Mouse (Mus musculus): Measurements from ENCODE around the gene Itga3.
"Not testable (repeated sequence)": the region's sequence is repeated elsewhere in the genome, so short reads cannot be mapped to it uniquely, and the experiment has no call there.

The Itga3 gene

GRCm38 (mm10) chr11:95032945-95033344 is 43.7 kb downstream of the Itga3 start:
- no peak for DNase-seq (ENCODE audit: low spot score)

- DNase-seq (ENCODE audit: low spot score): no peak
Observed at GRCm38 (mm10) chr11:95027850-95028470, 48.6 kb downstream of the Itga3 start.

GRCm38 (mm10) chr11:95026849-95027248 is 49.8 kb downstream of the Itga3 start:
- DNase-seq (ENCODE audit: low spot score): no peak

- DNase-seq (ENCODE audit: low spot score): no peak
Observed at GRCm38 (mm10) chr11:95026090-95026542, 50.5 kb downstream of the Itga3 start.

- no peak for DNase-seq (ENCODE audit: low spot score)
Observed at GRCm38 (mm10) chr11:95025227-95026012, 51.2 kb downstream of the Itga3 start.

- DNase-seq (ENCODE audit: low spot score): no peak
Observed at GRCm38 (mm10) chr11:95024439-95025184, 52.0 kb downstream of the Itga3 start.

GRCm38 (mm10) chr11:95023481-95023880 is 53.1 kb downstream of the Itga3 start:
- DNase-seq (ENCODE audit: low spot score): no peak

- DNase-seq (ENCODE audit: low spot score): no peak
Observed at GRCm38 (mm10) chr11:95022237-95022992, 54.2 kb downstream of the Itga3 start.

- DNase-seq (ENCODE audit: low spot score): no peak
Observed at GRCm38 (mm10) chr11:95015484-95015883, 61.1 kb downstream of the Itga3 start.

GRCm38 (mm10) chr11:95012487-95012886 is 64.1 kb downstream of the Itga3 start:
- DNase-seq (ENCODE audit: low spot score): no peak

- no peak for DNase-seq (ENCODE audit: low spot score)
Observed at GRCm38 (mm10) chr11:95012075-95012474, 64.5 kb downstream of the Itga3 start.

GRCm38 (mm10) chr11:95011416-95011815 is 65.2 kb downstream of the Itga3 start:
- DNase-seq (ENCODE audit: low spot score): no peak

GRCm38 (mm10) chr11:95010841-95011403 is 65.7 kb downstream of the Itga3 start:
- DNase-seq (ENCODE audit: low spot score): not testable (repeated sequence)

GRCm38 (mm10) chr11:95010141-95010739 is 66.4 kb downstream of the Itga3 start:
- no peak for DNase-seq (ENCODE audit: low spot score)

GRCm38 (mm10) chr11:95009629-95010014 is 67.0 kb downstream of the Itga3 start, which contains the start of gene Samd14:
Gene Samd14, plus strand, starts transcription at chr11:95009879.
- DNase-seq (ENCODE audit: low spot score): no peak

- no peak for DNase-seq (ENCODE audit: low spot score)
Observed at GRCm38 (mm10) chr11:95008661-95009628, 67.7 kb downstream of the Itga3 start.

- no peak for DNase-seq (ENCODE audit: low spot score)
Observed at GRCm38 (mm10) chr11:95007418-95007817, 69.2 kb downstream of the Itga3 start.

- DNase-seq (ENCODE audit: low spot score): no peak
Observed at GRCm38 (mm10) chr11:95006525-95007219, 69.9 kb downstream of the Itga3 start.

- DNase-seq (ENCODE audit: low spot score): no peak
Observed at GRCm38 (mm10) chr11:95006038-95006437, 70.6 kb downstream of the Itga3 start.

- no peak for DNase-seq (ENCODE audit: low spot score)
Observed at GRCm38 (mm10) chr11:95004937-95005198, 71.7 kb downstream of the Itga3 start.

Measured in urinary bladder, postnatal 10 days (tissue).